Mouse (Mus musculus) testis, adult 2 months (tissue): Measurements from ENCODE around the gene Fabp3. TPM values are rescaled to one million over a fixed set of nuclear protein-coding genes. Genes with fewer than 3 reads are reported as not detected.
A peak's percentile ranks its signal among the peaks of the same experiment; 100 is the strongest.

Experiments
- H3K27ac ChIP-seq: fragments of 200-500 bp; 2 replicates; pipeline ENCODE4 v1.5.1; 2012; ENCODE audit warnings: low read depth, low read length; ENCODE audit not compliant: control insufficient read depth, insufficient read depth
- H3K27me3 ChIP-seq: fragments of 200-500 bp; 2 replicates; pipeline ENCODE4 v1.6.1; 2012; ENCODE audit warnings: mild to moderate bottlenecking, low read length, moderate library complexity; ENCODE audit not compliant: control insufficient read depth, insufficient read depth
- H3K36me3 ChIP-seq: fragments of 200-500 bp; 2 replicates; pipeline ENCODE4 v1.6.1; 2012; ENCODE audit warnings: mild to moderate bottlenecking, low read length; ENCODE audit not compliant: control insufficient read depth, insufficient read depth
- H3K4me1 ChIP-seq: fragments of 200-500 bp; 2 replicates; pipeline ENCODE4 v1.6.1; 2012; ENCODE audit warnings: low read length; ENCODE audit not compliant: control insufficient read depth, insufficient read depth
- H3K4me3 ChIP-seq: fragments of 200-500 bp; 2 replicates; pipeline ENCODE4 v1.5.1; 2012; ENCODE audit warnings: low read depth, mild to moderate bottlenecking, low read length, moderate library complexity, mixed read lengths; ENCODE audit not compliant: control insufficient read depth
- CTCF ChIP-seq: fragments of 200-500 bp; IDR thresholded peaks from 2 replicates; pipeline ENCODE4 v1.5.1; 2012; ENCODE audit warnings: low read depth, mild to moderate bottlenecking, inconsistent platforms, low read length, moderate library complexity; ENCODE audit not compliant: control insufficient read depth, insufficient read depth, insufficient replicate concordance
- POLR2A ChIP-seq: fragments of 200-500 bp; IDR thresholded peaks from 2 replicates; pipeline ENCODE4 v1.6.1; 2012; ENCODE audit warnings: low read depth, mild to moderate bottlenecking, inconsistent platforms, low read length, moderate library complexity; ENCODE audit not compliant: control insufficient read depth
- polyA plus RNA-seq: library from polyadenylated mRNA; depleted of rRNA; stranded (reverse); fragments of >200 nt; gene quantifications from 2 replicates; pipeline ENCODE4 v1.2.3, GENCODE M21; 2012

Gene Fabp3
- polyA plus RNA-seq, 1 experiment = 192 TPM

DNA sequence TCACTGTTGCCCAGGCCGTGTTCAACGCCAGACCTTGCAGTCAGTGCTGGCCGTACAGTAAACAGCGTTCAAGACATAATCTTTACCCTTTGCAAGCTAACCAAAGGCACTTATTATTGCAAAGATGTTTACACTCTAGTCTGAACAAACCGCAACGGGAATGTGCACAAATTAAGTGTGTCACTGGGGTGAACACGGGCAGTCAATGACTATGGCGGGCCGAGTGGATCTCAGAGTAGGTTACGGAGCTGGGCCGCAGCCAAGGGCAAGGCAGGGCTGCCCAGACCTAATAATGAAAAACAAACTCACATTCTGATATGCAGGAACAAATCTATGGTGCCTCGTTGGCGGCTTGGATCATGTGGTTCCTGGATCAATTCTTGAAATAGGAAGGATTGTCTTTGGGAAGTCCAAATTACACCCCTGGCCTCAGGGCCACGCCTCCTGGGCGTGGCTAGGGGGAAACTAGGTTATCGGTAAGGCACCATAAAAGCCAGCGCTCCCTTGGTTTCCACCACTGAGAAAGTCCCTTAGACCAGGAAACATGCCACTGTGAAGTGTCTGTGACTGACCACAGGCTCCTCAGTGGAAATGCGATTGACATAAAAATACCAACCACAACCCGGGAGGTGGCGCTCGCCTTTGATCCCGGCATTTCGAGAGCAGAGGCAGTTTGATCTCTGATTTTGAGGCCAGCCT lies 13.2 kb upstream of the Fabp3 start:
- no peak overlapping the region for H3K27ac ChIP-seq
- H3K36me3 ChIP-seq = no peaks in the 10 kb centered on the region
- no peak for TF ChIP-seq POLR2A
- TF ChIP-seq CTCF = no peak
- H3K27me3 ChIP-seq = no peaks in the 10 kb centered on the region
- H3K4me1 ChIP-seq = peaks cover 2% of the 10 kb centered on the region
- no peak overlapping the region for H3K4me3 ChIP-seq

DNA sequence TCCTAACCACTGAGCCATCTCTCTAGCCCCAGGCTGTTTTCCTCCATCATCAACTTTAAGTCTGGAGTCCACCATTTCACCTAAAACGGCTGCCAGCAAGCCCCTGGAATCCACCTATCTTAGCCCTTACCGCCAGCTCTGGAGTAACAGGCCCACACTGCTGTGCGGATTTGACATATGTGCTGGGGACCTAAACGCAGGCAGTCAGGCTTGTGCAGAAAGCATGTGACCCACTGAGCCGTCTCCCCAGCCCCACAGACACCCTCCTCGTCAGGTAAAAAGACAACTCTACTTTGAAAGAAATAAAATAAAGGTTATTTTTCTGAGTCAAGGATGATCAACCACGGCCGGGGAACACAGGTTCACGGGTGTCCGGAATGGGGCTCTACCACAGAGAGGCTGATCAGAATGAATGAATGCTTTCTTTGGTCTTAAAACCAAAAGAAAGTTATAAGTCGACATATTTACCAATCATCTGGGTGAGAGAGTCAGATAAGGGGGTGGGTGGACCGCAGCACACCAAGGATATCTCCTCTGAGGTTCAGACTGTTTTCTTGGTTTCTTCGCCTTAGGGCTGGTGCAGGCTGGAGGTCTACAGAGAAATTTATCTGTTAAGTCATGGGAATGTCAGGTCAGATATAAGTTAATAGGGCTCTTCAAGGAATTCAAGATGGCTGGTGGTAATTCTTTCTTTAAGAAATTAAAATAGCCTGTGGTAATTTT lies 12.0 kb upstream of the Fabp3 start:
- Histone ChIP-seq H3K27ac (no peak overlapping the region), H3K27me3 (no peaks in the 10 kb centered on the region), H3K4me1 (peaks cover 6% of the 10 kb centered on the region), H3K4me3 (no peak overlapping the region), H3K36me3 (no peaks in the 10 kb centered on the region)
- TF ChIP-seq POLR2A = no peak
- TF ChIP-seq CTCF = no peak

- H3K4me3 ChIP-seq = no peak overlapping the region
- TF ChIP-seq POLR2A (no peak), CTCF (peak; percentile 86; the same call in 1 of the 2 replicates)
- no peaks in the 10 kb centered on the region for H3K27me3 ChIP-seq
- H3K4me1 ChIP-seq = peaks cover 6% of the 10 kb centered on the region
- H3K27ac ChIP-seq = no peak overlapping the region
- H3K36me3 ChIP-seq = no peaks in the 10 kb centered on the region
Measured at GRCm38 (mm10) chr4:130297123-130297529, 11.3 kb upstream of the Fabp3 start.

- no peak overlapping the region for H3K4me3 ChIP-seq
- H3K36me3 ChIP-seq = no peaks in the 10 kb centered on the region
- H3K4me1 ChIP-seq = peaks cover 6% of the 10 kb centered on the region
- H3K27me3 ChIP-seq = no peaks in the 10 kb centered on the region
- peak overlapping the region; percentile 50 for H3K27ac ChIP-seq
- TF ChIP-seq CTCF (no peak), POLR2A (no peak)
Measured at GRCm38 (mm10) chr4:130298877-130299628, 9.3 kb upstream of the Fabp3 start.

DNA sequence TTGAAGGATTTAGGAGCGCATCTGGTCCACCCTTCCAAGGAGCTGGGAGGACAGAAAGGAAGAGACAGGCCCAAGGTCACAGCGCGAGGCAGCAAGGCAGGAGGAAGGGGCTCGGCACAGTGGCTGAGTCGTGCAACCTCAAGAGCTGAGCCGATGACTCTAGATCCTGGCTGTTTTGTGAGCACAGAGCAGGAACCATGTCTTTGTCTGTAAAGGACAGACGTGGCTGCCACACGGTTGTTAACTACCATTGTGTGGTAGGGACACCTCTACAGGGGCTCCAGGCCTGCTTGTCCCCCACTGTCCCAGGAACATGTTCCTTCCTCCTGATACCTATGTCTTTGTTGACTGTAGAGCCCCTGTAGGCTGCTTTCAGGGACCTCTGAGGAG lies 8.8 kb upstream of the Fabp3 start:
- H3K36me3 ChIP-seq = no peaks in the 10 kb centered on the region
- peak overlapping the region; percentile 50 for H3K27ac ChIP-seq
- peaks cover 7% of the 10 kb centered on the region for H3K4me1 ChIP-seq
- H3K27me3 ChIP-seq = no peaks in the 10 kb centered on the region
- no peak overlapping the region for H3K4me3 ChIP-seq
- TF ChIP-seq POLR2A (no peak), CTCF (no peak)

DNA sequence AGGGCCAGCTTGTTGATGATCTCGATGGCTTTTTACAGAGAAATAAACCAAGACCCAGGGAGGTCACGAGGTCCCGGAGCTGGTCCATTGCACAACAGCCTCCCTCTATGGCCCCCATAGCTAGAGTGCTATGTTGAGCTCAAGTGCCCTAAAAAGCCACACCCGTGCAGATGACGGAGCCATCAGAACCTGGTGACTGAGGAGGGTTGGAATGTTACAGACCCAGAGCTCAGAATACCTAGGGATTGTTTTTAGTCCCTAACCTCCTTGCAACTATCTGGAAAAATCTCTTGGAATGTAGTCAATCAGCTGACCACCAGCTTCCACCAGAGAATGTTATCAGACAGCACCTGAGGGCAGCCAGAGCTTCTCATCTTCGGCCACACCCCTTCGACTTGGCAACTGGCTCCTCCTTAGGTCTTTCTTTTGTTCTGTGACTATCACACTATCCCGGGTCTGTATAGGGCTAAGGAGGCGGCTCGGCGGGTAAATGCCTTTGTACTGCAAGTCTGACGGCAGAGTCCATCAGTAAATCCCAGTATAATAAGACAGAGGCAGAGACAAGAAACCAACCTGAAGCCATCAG lies 6.0 kb upstream of the Fabp3 start:
- no peaks in the 10 kb centered on the region for H3K36me3 ChIP-seq
- peaks cover 16% of the 10 kb centered on the region for H3K4me1 ChIP-seq
- H3K27ac ChIP-seq = no peak overlapping the region
- no peak overlapping the region for H3K4me3 ChIP-seq
- no peaks in the 10 kb centered on the region for H3K27me3 ChIP-seq
- no peak for TF ChIP-seq CTCF
- no peak for TF ChIP-seq POLR2A

DNA sequence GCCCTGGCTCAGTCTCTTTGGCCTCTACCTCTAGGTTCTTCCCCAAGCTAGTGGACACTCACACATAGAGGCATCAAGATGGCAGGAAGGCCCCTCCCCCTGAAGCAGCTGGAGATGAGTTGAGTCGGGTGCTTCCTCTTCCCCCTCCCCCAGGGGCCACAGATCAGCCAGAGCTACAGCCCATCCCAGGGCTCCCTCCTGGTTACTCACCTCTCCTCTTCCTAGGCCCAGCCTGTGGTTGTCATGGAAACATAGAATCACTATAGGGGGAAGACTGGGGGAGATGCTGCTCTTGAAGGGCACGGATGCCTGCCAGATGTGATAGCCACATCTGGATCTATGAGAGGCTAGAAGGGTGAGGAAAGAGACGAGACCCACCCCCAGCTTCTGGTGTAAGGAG lies 3.6 kb upstream of the Fabp3 start:
- TF ChIP-seq POLR2A = no peak
- TF ChIP-seq CTCF = no peak
- H3K4me3 ChIP-seq = no peak overlapping the region
- H3K27me3 ChIP-seq = no peaks in the 10 kb centered on the region
- H3K36me3 ChIP-seq = no peaks in the 10 kb centered on the region
- H3K4me1 ChIP-seq = peaks cover 36% of the 10 kb centered on the region
- no peak overlapping the region for H3K27ac ChIP-seq
